Mouse (Mus musculus) bone marrow macrophage, adult 2 months (primary cell): ENCODE data around the gene Rere.

Experiments
- CTCF ChIP-seq: IDR thresholded peaks from 2 replicates; pipeline ENCODE4 v1.5.1; 2012; ENCODE audit warnings: low read depth, mild to moderate bottlenecking, low read length, moderate library complexity
- POLR2A ChIP-seq: IDR thresholded peaks from 2 replicates; pipeline ENCODE4 v1.6.1; 2012; ENCODE audit warnings: mild to moderate bottlenecking, low read depth, low read length, borderline replicate concordance

DNA sequence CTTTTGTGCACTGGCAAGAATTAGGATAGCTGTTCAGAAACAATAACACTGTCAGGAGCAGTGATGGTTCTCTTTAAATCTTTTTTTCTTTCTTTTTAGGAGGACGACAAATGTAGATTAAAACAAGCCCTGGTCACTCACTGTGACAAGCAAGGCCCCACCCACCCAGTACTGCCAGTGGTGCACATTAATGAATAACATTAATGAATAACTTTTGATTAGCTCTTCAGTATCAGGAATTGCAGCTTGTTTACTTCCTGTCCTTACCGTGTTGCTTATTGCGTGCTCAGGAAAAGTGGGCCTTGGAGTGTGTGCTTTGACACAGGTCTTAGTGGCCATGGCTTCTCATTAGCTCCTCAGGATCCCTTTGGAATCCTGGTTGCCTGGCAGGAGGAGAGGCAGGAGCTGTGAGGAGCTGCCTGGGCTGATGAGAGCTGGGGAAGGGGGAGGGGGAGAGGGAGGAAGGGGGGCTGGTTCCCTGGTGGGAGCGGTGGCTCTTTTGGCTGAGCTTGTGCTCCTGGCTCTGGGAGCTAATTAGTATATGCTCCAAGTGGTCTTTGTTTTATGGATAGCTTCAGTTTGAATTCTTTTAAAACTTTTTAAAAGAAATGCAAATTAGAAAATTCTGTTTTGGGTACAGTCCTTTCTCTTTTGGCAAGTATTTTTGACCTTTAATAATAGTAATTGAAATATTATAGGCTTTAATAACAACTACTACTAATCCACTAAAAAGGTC is 65.4 kb downstream of the Rere start:
- no peak for TF ChIP-seq POLR2A
- TF ChIP-seq CTCF, result no peak
